Mouse (Mus musculus): Measurements from ENCODE around the gene Sec61b.

Gene Sec61b

GRCm38 (mm10) chr4:47473968-47474729, at the start of gene Sec61b, which contains the start of gene Alg2:
TSS of gene Sec61b (plus strand) at chr4:47474658.
TSS of gene Alg2 (minus strand) at chr4:47474333.
- peak; percentile 99 for DNase-seq

GRCm38 (mm10) chr4:47425247-47425830, 49.1 kb upstream of the Sec61b start:
- no peak for DNase-seq

GRCm38 (mm10) chr4:47427606-47428005, 46.9 kb upstream of the Sec61b start:
- no peak for DNase-seq

- no peak for DNase-seq
Observed at GRCm38 (mm10) chr4:47430557-47430956, 43.9 kb upstream of the Sec61b start.

- DNase-seq = no peak
Observed at GRCm38 (mm10) chr4:47431081-47431480, 43.4 kb upstream of the Sec61b start.

GRCm38 (mm10) chr4:47432766-47433165, 41.7 kb upstream of the Sec61b start:
- no peak for DNase-seq

GRCm38 (mm10) chr4:47435131-47435530, 39.3 kb upstream of the Sec61b start:
- no peak for DNase-seq

- DNase-seq = peak; percentile 25
Observed at GRCm38 (mm10) chr4:47435566-47436360, 38.7 kb upstream of the Sec61b start.

GRCm38 (mm10) chr4:47437365-47438340, 36.8 kb upstream of the Sec61b start:
- DNase-seq = peak; percentile 93

GRCm38 (mm10) chr4:47438956-47439355, 35.5 kb upstream of the Sec61b start:
- no peak for DNase-seq

- no peak for DNase-seq
Observed at GRCm38 (mm10) chr4:47440951-47441350, 33.5 kb upstream of the Sec61b start.

GRCm38 (mm10) chr4:47448526-47448925, 25.9 kb upstream of the Sec61b start:
- no peak for DNase-seq

- no peak for DNase-seq
Observed at GRCm38 (mm10) chr4:47449116-47449515, 25.3 kb upstream of the Sec61b start.

GRCm38 (mm10) chr4:47449586-47450522, 24.6 kb upstream of the Sec61b start:
- DNase-seq = no peak

GRCm38 (mm10) chr4:47467196-47467595, 7.3 kb upstream of the Sec61b start:
- no peak for DNase-seq

GRCm38 (mm10) chr4:47473586-47473967, 881 bp upstream of the Sec61b start:
- peak; percentile 51 for DNase-seq

GRCm38 (mm10) chr4:47474730-47475643, 529 bp downstream of the Sec61b start:
- no peak for DNase-seq

GRCm38 (mm10) chr4:47477539-47477938, 3.1 kb downstream of the Sec61b start:
- no peak for DNase-seq

- no peak for DNase-seq
Observed at GRCm38 (mm10) chr4:47480095-47480494, 5.6 kb downstream of the Sec61b start.

- no peak for DNase-seq
Observed at GRCm38 (mm10) chr4:47480576-47480975, 6.1 kb downstream of the Sec61b start.

Measured in lung, postnatal 10 days (tissue).